46 mouse cellular contexts compared by ENCODE assay signal in genomic region chr2:169615998-169616397, GRCm38 (mm10). TPM values are rescaled to one million over a fixed set of nuclear protein-coding genes. Genes with fewer than 3 reads are reported as not detected.
"Had no signal": no experiment of that assay in that cellular context is flagged by ENCODE, and none has a peak within 500 bp of the region (broad histone marks: within the 10 kb centered on the region; RNA-seq: fewer than 3 reads in every experiment).

No protein-coding gene starts in this region.

- H3K36me3 ChIP-seq: limb, embryonic 12.5 days; limb, embryonic 13.5 days; limb, embryonic 15.5 days; liver, embryonic 12.5 days; liver, embryonic 13.5 days; liver, embryonic 15.5 days; lung, embryonic 15.5 days; midbrain, embryonic 10.5 days; midbrain, embryonic 12.5 days; midbrain, embryonic 13.5 days; midbrain, embryonic 15.5 days; neural tube, embryonic 12.5 days; neural tube, embryonic 13.5 days had no signal

- H3K4me3 ChIP-seq: left cerebral cortex, adult 2 months; limb, embryonic 12.5 days; limb, embryonic 13.5 days; limb, embryonic 15.5 days; liver, embryonic 12.5 days; liver, embryonic 13.5 days; liver, embryonic 15.5 days; lung, embryonic 15.5 days; megakaryocyte, embryonic 14.5 days; midbrain, embryonic 10.5 days; midbrain, embryonic 12.5 days; midbrain, embryonic 13.5 days; midbrain, embryonic 15.5 days; myocyte; neural tube, embryonic 12.5 days; neural tube, embryonic 13.5 days had no signal

- DNase-seq: left cerebral cortex, postnatal 4 days; liver; liver, embryonic 13.5 days; lung, adult 18-20 months; lung, adult 2 months; lung, embryonic 14.5 days; lung, postnatal 10 days; lung, postnatal 36 days; lung, postnatal 4 days; midbrain, embryonic 14.5 days had no signal

- H3K9ac ChIP-seq: limb, embryonic 12.5 days; limb, embryonic 13.5 days; limb, embryonic 15.5 days; liver, embryonic 12.5 days; liver, embryonic 13.5 days; liver, embryonic 14.5 days; liver, embryonic 15.5 days; lung, embryonic 14.5 days; lung, embryonic 15.5 days; midbrain, embryonic 12.5 days; midbrain, embryonic 13.5 days; midbrain, embryonic 15.5 days; neural tube, embryonic 12.5 days; neural tube, embryonic 13.5 days had no signal

- H3K9me3 ChIP-seq: limb, embryonic 12.5 days; limb, embryonic 13.5 days; limb, embryonic 15.5 days; liver, embryonic 12.5 days; liver, embryonic 13.5 days; liver, embryonic 15.5 days; lung, embryonic 15.5 days; midbrain, embryonic 10.5 days; midbrain, embryonic 12.5 days; midbrain, embryonic 13.5 days; midbrain, embryonic 15.5 days; neural tube, embryonic 12.5 days; neural tube, embryonic 13.5 days had no signal

- H3K4me1 ChIP-seq: liver, embryonic 12.5 days; liver, embryonic 13.5 days; liver, embryonic 15.5 days; megakaryocyte, embryonic 14.5 days had no signal

- H3K4me2 ChIP-seq: limb, embryonic 12.5 days; limb, embryonic 13.5 days; limb, embryonic 15.5 days; liver, embryonic 11.5 days; liver, embryonic 12.5 days; liver, embryonic 13.5 days; liver, embryonic 15.5 days; lung, embryonic 14.5 days; lung, embryonic 15.5 days; midbrain, embryonic 11.5 days; midbrain, embryonic 12.5 days; midbrain, embryonic 13.5 days; midbrain, embryonic 15.5 days; neural tube, embryonic 12.5 days; neural tube, embryonic 13.5 days had no signal

- H3K27ac ChIP-seq: left cerebral cortex, adult 2 months; limb, embryonic 12.5 days; limb, embryonic 13.5 days; limb, embryonic 15.5 days; liver, embryonic 12.5 days; liver, embryonic 13.5 days; liver, embryonic 14.5 days; liver, embryonic 15.5 days; lung, embryonic 15.5 days; macrophage; midbrain, embryonic 10.5 days; midbrain, embryonic 12.5 days; midbrain, embryonic 13.5 days; midbrain, embryonic 15.5 days; neural tube, embryonic 12.5 days; neural tube, embryonic 13.5 days had no signal

- ATAC-seq: liver, embryonic 12.5 days; lung, postnatal 0 days; midbrain, embryonic 13.5 days; midbrain, embryonic 15.5 days; midbrain, embryonic 16.5 days had no signal

- H3K27me3 ChIP-seq: limb, embryonic 12.5 days; limb, embryonic 13.5 days; limb, embryonic 15.5 days; liver, embryonic 12.5 days; liver, embryonic 13.5 days; liver, embryonic 15.5 days; lung, embryonic 15.5 days; megakaryocyte, embryonic 14.5 days; midbrain, embryonic 12.5 days; midbrain, embryonic 13.5 days; midbrain, embryonic 15.5 days; neural tube, embryonic 12.5 days; neural tube, embryonic 13.5 days had no signal

RNA-seq across cellular contexts. Expression of gene Tshz2, which starts 16.8 kb away (rescaled TPM):
- total RNA-seq: megakaryocyte progenitor cell, adult 5-6 weeks; megakaryocyte, adult 5-6 weeks; megakaryocyte-erythroid progenitor cell, adult 5-6 weeks; monocyte, adult 5-6 weeks had no signal
- polyA plus RNA-seq: macrophage, myocyte had no signal

RNA-seq across cellular contexts. Expression of gene Gm11011, which starts 28.5 kb away (rescaled TPM):
- total RNA-seq: left cerebral cortex, adult 2 months; left cerebral cortex, postnatal 10 days; left cerebral cortex, postnatal 14 days; left cerebral cortex, postnatal 25 days; left cerebral cortex, postnatal 36 days; left cerebral cortex, postnatal 4 days; liver, adult 2 months; megakaryocyte progenitor cell, adult 5-6 weeks; megakaryocyte, adult 5-6 weeks; megakaryocyte-erythroid progenitor cell, adult 5-6 weeks; midbrain, postnatal 0 days; monocyte, adult 5-6 weeks had no signal
- polyA plus RNA-seq: limb, embryonic 11.5 days; limb, embryonic 12.5 days; limb, embryonic 13.5 days; limb, embryonic 14.5 days; limb, embryonic 15.5 days; liver, adult 2 months; liver, embryonic 11.5 days; liver, embryonic 12.5 days; liver, embryonic 13.5 days; liver, embryonic 14.5 days; liver, embryonic 15.5 days; liver, embryonic 16.5 days; lung, adult 2 months; lung, embryonic 14.5 days; lung, embryonic 15.5 days; lung, embryonic 16.5 days; lung, postnatal 0 days; macrophage; midbrain, embryonic 10.5 days; midbrain, embryonic 11.5 days; midbrain, embryonic 12.5 days; midbrain, embryonic 13.5 days; midbrain, embryonic 14.5 days; midbrain, embryonic 15.5 days; midbrain, embryonic 16.5 days; midbrain, postnatal 0 days; myocyte; neural tube, embryonic 11.5 days; neural tube, embryonic 12.5 days; neural tube, embryonic 13.5 days had no signal
